Mouse (Mus musculus) hindbrain, embryonic 15.5 days (tissue): Measurements from ENCODE around the gene Paqr3. TPM values are rescaled to one million over a fixed set of nuclear protein-coding genes. Genes with fewer than 3 reads are reported as not detected.

Source experiments
- ATAC-seq: fragments of 200-750 bp; cut with Nextera tagmentation; 2 replicates; pipeline ENCODE4 v1.8.0; 2017; ENCODE audit warnings: low read depth, moderate number of reproducible peaks, moderate TSS enrichment; ENCODE audit not compliant: low FRiP score
- H3K27ac ChIP-seq: fragments of 300-500 bp; sonication (generic); replicated peaks from 2 replicates; pipeline ENCODE4 v1.5.1; 2015; ENCODE audit warnings: mild to moderate bottlenecking, inconsistent platforms
- H3K27me3 ChIP-seq: fragments of 300-500 bp; sonication (generic); 2 replicates; pipeline ENCODE4 v1.6.1; 2015; ENCODE audit warnings: control low read depth, inconsistent platforms
- H3K36me3 ChIP-seq: fragments of 300-500 bp; sonication (generic); 2 replicates; pipeline ENCODE4 v1.6.1; 2015; ENCODE audit warnings: control low read depth, inconsistent platforms
- H3K4me1 ChIP-seq: fragments of 300-500 bp; sonication (generic); replicated peaks from 2 replicates; pipeline ENCODE4 v1.6.1; 2015; ENCODE audit warnings: control low read depth, inconsistent platforms
- H3K4me2 ChIP-seq: fragments of 300-500 bp; sonication (generic); 2 replicates; pipeline ENCODE4 v1.6.1; 2015; ENCODE audit warnings: moderate library complexity, mild to moderate bottlenecking, inconsistent platforms
- H3K4me3 ChIP-seq: fragments of 300-500 bp; sonication (generic); 2 replicates; pipeline ENCODE4 v1.5.1; 2015; ENCODE audit warnings: mild to moderate bottlenecking, inconsistent platforms
- H3K9ac ChIP-seq: fragments of 300-500 bp; sonication (generic); 2 replicates; pipeline ENCODE4 v1.6.1; 2015; ENCODE audit warnings: inconsistent platforms
- H3K9me3 ChIP-seq: fragments of 300-500 bp; sonication (generic); 2 replicates; pipeline ENCODE4 v1.6.1; 2016; ENCODE audit warnings: control low read depth, inconsistent platforms
- WGBS: fragments of 180-500 bp; shearing (Covaris S2); methylation state at CpG from one replicate; pipeline ENCODE4 v1.1.7; 2015; 5-methylcytosine and 5-hydroxymethylcytosine counted together
- polyA plus RNA-seq: library from polyadenylated mRNA; unstranded; fragments of >200 nt; fragmentation: Nextera tagmentation; extraction: Ambion mirVana; gene quantifications from 2 replicates; pipeline ENCODE4 v1.2.1, GENCODE M21; 2015

Paqr3 gene
- polyA plus RNA-seq, 1 experiment from 2014 or later: 17.9 TPM

DNA sequence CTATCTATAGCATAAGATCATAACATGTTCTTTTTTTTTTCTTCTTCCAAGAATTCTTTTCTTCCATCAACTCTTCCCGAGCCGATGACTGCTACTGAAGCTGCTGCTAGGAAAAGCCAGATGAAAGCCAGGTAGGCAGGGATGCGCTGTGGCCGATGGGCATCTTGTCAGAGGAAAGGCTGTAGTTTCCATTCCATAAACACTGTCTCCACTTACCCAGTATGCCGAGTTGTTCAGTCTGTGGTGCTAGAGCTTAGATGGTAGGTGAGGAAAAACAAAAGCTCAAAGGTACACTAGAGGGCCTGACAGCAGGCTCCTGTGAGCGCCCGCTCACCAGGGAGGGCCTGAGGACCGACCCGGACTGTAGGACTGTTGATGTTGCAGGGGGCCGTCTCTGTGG is 56.6 kb downstream of the Paqr3 start:
- Histone ChIP-seq H3K9ac (no peak overlapping the region), H3K36me3 (peaks cover 9% of the 10 kb centered on the region), H3K27me3 (no peaks in the 10 kb centered on the region), H3K4me2 (no peak overlapping the region), H3K27ac (no peak overlapping the region), H3K4me3 (no peak overlapping the region), H3K4me1 (no peaks in the 10 kb centered on the region), H3K9me3 (no peaks in the 10 kb centered on the region)
- 80% methylated on average over 10 of the region's 10 CpGs for WGBS
- ATAC-seq: 0 out of 2 replicates have a peak, but pooled peaks have one; percentile 21

DNA sequence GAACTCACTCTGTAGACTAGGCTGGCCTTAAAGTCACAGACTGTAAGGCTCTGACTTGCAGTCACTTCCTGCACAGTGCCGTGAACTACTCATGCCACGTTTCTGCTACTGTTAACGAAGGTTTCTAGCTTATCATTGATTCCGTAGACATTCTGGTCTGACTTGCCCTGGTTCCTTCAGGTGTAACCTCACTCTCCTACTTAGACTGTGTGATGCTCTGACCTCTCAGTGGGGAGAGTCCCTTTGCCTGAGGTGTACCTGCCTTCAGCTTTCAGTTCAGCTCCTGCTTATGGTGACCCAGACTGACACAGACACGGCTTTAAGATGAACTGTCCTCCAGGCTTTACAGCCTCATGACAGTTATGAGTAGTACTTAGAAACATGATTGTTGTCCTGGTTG is 57.2 kb downstream of the Paqr3 start:
- Histone ChIP-seq H3K27ac (no peak overlapping the region), H3K9ac (no peak overlapping the region), H3K4me2 (no peak overlapping the region), H3K9me3 (no peaks in the 10 kb centered on the region), H3K4me1 (no peaks in the 10 kb centered on the region), H3K4me3 (no peak overlapping the region), H3K27me3 (no peaks in the 10 kb centered on the region), H3K36me3 (peaks cover 9% of the 10 kb centered on the region)
- 95% methylated on average over 5 of the region's 5 CpGs for WGBS
- ATAC-seq: no peak

DNA sequence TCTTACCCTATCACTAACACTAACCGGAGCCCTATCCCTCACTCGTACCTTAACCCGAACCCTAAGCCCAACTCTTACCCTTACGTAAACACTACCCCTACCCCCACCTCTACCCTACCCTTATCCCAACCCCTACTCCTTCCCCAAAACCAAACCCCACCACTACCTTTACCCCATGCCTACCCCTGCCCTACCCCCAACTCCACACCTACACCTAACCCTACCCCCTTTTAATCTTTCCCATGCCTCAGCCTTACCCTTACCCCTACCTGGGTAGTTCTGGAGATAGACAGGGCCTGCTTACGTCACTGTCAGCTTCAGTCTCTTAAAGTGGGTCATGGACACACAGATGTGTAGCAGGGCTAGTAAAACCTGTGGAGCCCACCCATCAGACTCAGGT is 62.5 kb downstream of the Paqr3 start:
- Histone ChIP-seq H3K4me1 (no peaks in the 10 kb centered on the region), H3K27me3 (no peaks in the 10 kb centered on the region), H3K36me3 (no peaks in the 10 kb centered on the region; the same call in 1 of the 2 replicates), H3K9ac (no peak overlapping the region), H3K4me3 (no peak overlapping the region), H3K9me3 (no peaks in the 10 kb centered on the region), H3K27ac (no peak overlapping the region), H3K4me2 (no peak overlapping the region)
- ATAC-seq: peak; percentile 61; the same call in 1 of the 2 replicates
- WGBS: 94% methylated on average over 5 of the region's 5 CpGs

DNA sequence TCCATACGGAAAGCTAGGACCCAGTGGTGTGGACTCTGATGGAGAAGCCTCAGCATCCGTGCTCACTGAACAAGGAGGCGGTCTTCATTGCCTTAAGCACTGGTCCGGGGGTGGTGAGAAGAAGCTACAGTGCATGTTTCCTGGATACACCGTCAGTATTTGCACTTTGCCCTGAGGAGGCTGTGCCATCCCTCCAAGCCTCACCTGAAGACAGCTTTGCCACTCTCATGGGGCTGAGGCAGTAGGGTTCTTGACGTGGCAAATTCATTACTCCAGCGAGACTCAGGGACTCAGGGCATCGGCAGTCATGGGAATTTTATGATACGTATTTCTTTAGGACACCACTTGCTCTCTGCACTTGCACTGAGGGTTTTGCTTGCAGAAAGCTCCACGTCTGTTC is 64.7 kb downstream of the Paqr3 start:
- H3K27me3 ChIP-seq: no peaks in the 10 kb centered on the region
- 88% methylated on average over 10 of the region's 10 CpGs for WGBS
- no peak for ATAC-seq
- no peak overlapping the region for H3K4me3 ChIP-seq
- no peaks in the 10 kb centered on the region for H3K4me1 ChIP-seq
- no peak overlapping the region for H3K9ac ChIP-seq
- no peak overlapping the region for H3K27ac ChIP-seq
- H3K9me3 ChIP-seq: no peaks in the 10 kb centered on the region
- H3K4me2 ChIP-seq: no peak overlapping the region
- no peaks in the 10 kb centered on the region for H3K36me3 ChIP-seq

DNA sequence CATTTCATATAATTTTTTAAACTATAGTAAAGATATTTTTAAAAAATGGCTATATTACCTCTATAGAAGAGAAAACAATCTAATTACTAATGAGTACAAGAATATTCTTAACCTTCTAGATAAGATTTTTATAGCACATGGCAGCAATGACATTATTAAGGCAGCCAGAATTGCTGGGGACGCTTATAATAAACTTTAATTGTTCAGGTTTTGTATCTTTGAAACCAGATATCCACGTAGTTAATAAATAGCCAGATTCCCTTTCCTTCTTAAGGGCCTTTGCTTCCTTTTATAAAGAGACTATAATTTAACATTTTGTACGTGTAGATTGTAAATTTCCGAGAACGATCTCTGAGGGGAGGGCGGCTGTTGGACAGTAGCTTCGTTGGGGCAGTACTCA is 66.1 kb downstream of the Paqr3 start:
- no peaks in the 10 kb centered on the region for H3K4me1 ChIP-seq
- no peak overlapping the region for H3K4me3 ChIP-seq
- no peak overlapping the region for H3K27ac ChIP-seq
- H3K9ac ChIP-seq: no peak overlapping the region
- H3K27me3 ChIP-seq: no peaks in the 10 kb centered on the region
- no peak for ATAC-seq
- 0 out of 2 replicates have a peak, but pooled peaks cover 2% of the 10 kb centered on the region for H3K36me3 ChIP-seq
- no peaks in the 10 kb centered on the region for H3K9me3 ChIP-seq
- H3K4me2 ChIP-seq: no peak overlapping the region
- 91% methylated on average over 7 of the region's 7 CpGs for WGBS

Other genes with a start within 250 kb of the Paqr3 start
- gene Bmp2k, start 113.9 kb downstream of the Paqr3 start, polyA plus RNA-seq: 9.9 and 10.0 TPM in 2 replicates